Mouse (Mus musculus) embryonic facial prominence, embryonic 11.5 days (tissue): ENCODE data around the gene Prune2. TPM values are rescaled to one million over a fixed set of nuclear protein-coding genes. Genes with fewer than 3 reads are reported as not detected.

Experiments
- ATAC-seq: fragments of 200-750 bp; cut with Nextera tagmentation; replicated peaks from 2 replicates; pipeline ENCODE4 v1.8.0; 2017; ENCODE audit warnings: low read depth; ENCODE audit not compliant: insufficient number of reproducible peaks, low FRiP score, low TSS enrichment
- DNase-seq: peaks from one replicate; pipeline ENCODE4 v3.0.0-alpha.2; 2015; ENCODE audit warnings: low spot score
- H3K27ac ChIP-seq: fragments of 300-500 bp; sonication (generic); replicated peaks from 2 replicates; pipeline ENCODE4 v1.5.1; 2014; ENCODE audit warnings: mild to moderate bottlenecking, low read depth, low read length, control low read depth
- H3K27me3 ChIP-seq: fragments of 300-500 bp; sonication (generic); 2 replicates; pipeline ENCODE4 v1.6.1; 2014; ENCODE audit warnings: mild to moderate bottlenecking, low read length, moderate library complexity, mixed read lengths; ENCODE audit not compliant: control insufficient read depth, insufficient read depth
- H3K36me3 ChIP-seq: fragments of 300-500 bp; sonication (generic); replicated peaks from 2 replicates; pipeline ENCODE4 v1.6.1; 2014; ENCODE audit warnings: low read depth, mild to moderate bottlenecking, low read length, moderate library complexity, mixed read lengths; ENCODE audit not compliant: control insufficient read depth, insufficient read depth
- H3K4me1 ChIP-seq: fragments of 300-500 bp; sonication (generic); 2 replicates; pipeline ENCODE4 v1.6.1; 2014; ENCODE audit warnings: low read length, mixed read lengths; ENCODE audit not compliant: control insufficient read depth, insufficient read depth
- H3K4me2 ChIP-seq: fragments of 300-500 bp; sonication (generic); 2 replicates; pipeline ENCODE4 v1.6.1; 2014; ENCODE audit warnings: low read depth, mild to moderate bottlenecking, control low read depth, low read length, moderate library complexity
- H3K4me3 ChIP-seq: fragments of 300-500 bp; sonication (generic); 2 replicates; pipeline ENCODE4 v1.5.1; 2014; ENCODE audit warnings: low read depth, low read length, control low read depth
- H3K9ac ChIP-seq: fragments of 300-500 bp; sonication (generic); replicated peaks from 2 replicates; pipeline ENCODE4 v1.6.1; 2014; ENCODE audit warnings: mild to moderate bottlenecking, control low read depth, low read length
- H3K9me3 ChIP-seq: fragments of 300-500 bp; sonication (generic); replicated peaks from 2 replicates; pipeline ENCODE4 v1.6.1; 2016; ENCODE audit warnings: mild to moderate bottlenecking, low read length, inconsistent platforms, mixed read lengths; ENCODE audit not compliant: control insufficient read depth
- WGBS: fragments of 180-500 bp; shearing (Covaris S2); extraction: QIAGEN DNeasy Blood & Tissue Kit; methylation state at CpG from one replicate; pipeline ENCODE4 v1.1.7; 2014; 5-methylcytosine and 5-hydroxymethylcytosine counted together
- polyA plus RNA-seq: library from polyadenylated mRNA; unstranded; fragments of >200 nt; fragmentation: Nextera tagmentation; extraction: Ambion mirVana; gene quantifications from 2 replicates; pipeline ENCODE4 v1.2.1, GENCODE M21; 2014

Gene Prune2
- polyA plus RNA-seq, 1 experiment from 2014 or later = 1.5 TPM

DNA sequence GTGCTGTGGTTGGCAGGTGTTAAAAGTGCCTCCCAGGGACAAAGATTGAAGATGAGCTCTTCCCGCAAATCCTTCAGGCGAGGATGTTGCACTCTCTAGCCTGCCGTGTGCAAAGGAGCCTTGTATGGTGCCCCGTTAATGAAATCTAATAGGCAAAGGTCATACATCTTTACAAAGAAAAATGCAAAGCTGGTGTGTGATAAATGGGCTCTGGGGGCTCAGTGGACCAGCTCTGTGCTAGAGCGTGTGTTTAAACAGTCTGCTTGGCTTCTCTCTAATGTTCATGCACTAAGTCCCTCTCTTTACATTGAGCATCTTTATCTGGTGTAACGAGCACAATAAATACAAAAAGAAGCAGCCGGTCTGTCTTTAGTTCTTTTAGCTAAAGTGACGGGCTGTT is 138.1 kb downstream of the Prune2 start:
- H3K27ac ChIP-seq = no peak overlapping the region
- H3K4me3 ChIP-seq = no peak overlapping the region
- 39% methylated on average over 8 of the region's 8 CpGs for WGBS
- DNase-seq (no peak), ATAC-seq (no peak)
- no peaks in the 10 kb centered on the region for H3K36me3 ChIP-seq
- H3K9ac ChIP-seq = no peak overlapping the region
- no peaks in the 10 kb centered on the region for H3K4me1 ChIP-seq
- H3K9me3 ChIP-seq = no peaks in the 10 kb centered on the region
- no peak overlapping the region for H3K4me2 ChIP-seq
- no peaks in the 10 kb centered on the region for H3K27me3 ChIP-seq

- H3K4me1 ChIP-seq = no peaks in the 10 kb centered on the region
- no peak for DNase-seq
- no peak overlapping the region for H3K9ac ChIP-seq
- ATAC-seq = no peak
- no peak overlapping the region for H3K4me2 ChIP-seq
- no peak overlapping the region for H3K27ac ChIP-seq
- no peaks in the 10 kb centered on the region for H3K27me3 ChIP-seq
- no peak overlapping the region for H3K4me3 ChIP-seq
- 92% methylated on average over 2 of the region's 2 CpGs for WGBS
- H3K9me3 ChIP-seq = no peaks in the 10 kb centered on the region
- H3K36me3 ChIP-seq = no peaks in the 10 kb centered on the region
Observed at GRCm38 (mm10) chr19:17096338-17096737, 140.4 kb downstream of the Prune2 start.

DNA sequence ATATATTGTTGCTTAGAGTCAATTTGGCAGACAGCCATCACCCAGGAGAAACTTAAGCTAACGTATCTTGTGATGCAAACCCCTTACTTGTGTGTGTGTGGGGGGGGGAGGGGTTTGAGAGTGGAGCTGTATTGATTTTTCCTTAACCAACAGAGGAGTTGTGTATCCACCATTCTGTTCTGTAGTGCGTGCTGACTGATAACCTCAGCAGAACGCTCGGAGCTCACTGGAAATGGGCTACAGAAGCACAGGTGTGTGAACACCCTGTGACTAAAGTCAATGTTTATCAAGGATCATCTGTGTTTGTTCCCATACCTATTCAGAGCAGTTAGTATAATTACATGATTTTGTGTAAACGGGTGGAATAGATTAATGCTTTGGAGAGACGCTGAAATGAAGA is 141.3 kb downstream of the Prune2 start:
- no peaks in the 10 kb centered on the region for H3K36me3 ChIP-seq
- H3K27ac ChIP-seq = no peak overlapping the region
- H3K4me3 ChIP-seq = no peak overlapping the region
- no peak overlapping the region for H3K4me2 ChIP-seq
- no peaks in the 10 kb centered on the region for H3K4me1 ChIP-seq
- no peak for DNase-seq
- H3K9ac ChIP-seq = no peak overlapping the region
- WGBS = 83% methylated on average over 6 of the region's 6 CpGs
- no peak for ATAC-seq
- H3K27me3 ChIP-seq = no peaks in the 10 kb centered on the region
- H3K9me3 ChIP-seq = no peaks in the 10 kb centered on the region

GRCm38 (mm10) chr19:17108782-17109181 is 152.9 kb downstream of the Prune2 start:
- H3K4me1 ChIP-seq = no peaks in the 10 kb centered on the region
- no peak overlapping the region for H3K27ac ChIP-seq
- H3K4me3 ChIP-seq = no peak overlapping the region
- no peak overlapping the region for H3K4me2 ChIP-seq
- no peaks in the 10 kb centered on the region for H3K27me3 ChIP-seq
- DNase-seq (no peak), ATAC-seq (no peak)
- 82% methylated on average over 8 of the region's 8 CpGs for WGBS
- no peaks in the 10 kb centered on the region for H3K36me3 ChIP-seq
- H3K9ac ChIP-seq = no peak overlapping the region
- no peaks in the 10 kb centered on the region for H3K9me3 ChIP-seq

GRCm38 (mm10) chr19:17124034-17124735 is 168.3 kb downstream of the Prune2 start:
- 64% methylated on average over 12 of the region's 12 CpGs for WGBS
- H3K27me3 ChIP-seq = no peaks in the 10 kb centered on the region
- DNase-seq (peak; percentile 65), ATAC-seq (no peak)
- no peaks in the 10 kb centered on the region for H3K4me1 ChIP-seq
- no peaks in the 10 kb centered on the region for H3K36me3 ChIP-seq
- no peak overlapping the region for H3K9ac ChIP-seq
- H3K9me3 ChIP-seq = no peaks in the 10 kb centered on the region
- H3K4me3 ChIP-seq = no peak overlapping the region
- no peak overlapping the region for H3K27ac ChIP-seq
- no peak overlapping the region for H3K4me2 ChIP-seq

DNA sequence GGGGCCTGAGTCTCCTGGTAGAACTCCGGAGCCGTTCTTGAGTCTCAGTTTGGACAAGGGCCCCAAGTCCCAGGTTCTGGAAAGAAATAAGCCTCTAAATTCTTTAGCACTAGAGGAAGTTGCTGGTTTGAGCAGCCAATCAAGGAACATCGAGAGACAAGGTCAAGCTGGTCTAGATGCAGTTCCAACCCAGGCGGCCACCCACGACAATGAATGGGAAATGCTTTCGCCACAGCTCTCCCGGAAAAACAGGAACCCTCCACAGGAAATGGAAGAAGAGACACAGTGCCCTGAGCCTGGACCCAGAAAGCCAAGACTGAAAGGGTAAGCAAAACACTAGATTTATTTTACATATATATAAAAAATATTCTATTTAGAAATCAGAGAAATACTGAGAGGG is 169.5 kb downstream of the Prune2 start:
- no peaks in the 10 kb centered on the region for H3K9me3 ChIP-seq
- DNase-seq (no peak), ATAC-seq (no peak)
- no peak overlapping the region for H3K9ac ChIP-seq
- no peaks in the 10 kb centered on the region for H3K36me3 ChIP-seq
- H3K27me3 ChIP-seq = no peaks in the 10 kb centered on the region
- H3K27ac ChIP-seq = no peak overlapping the region
- H3K4me1 ChIP-seq = no peaks in the 10 kb centered on the region
- 75% methylated on average over 7 of the region's 7 CpGs for WGBS
- H3K4me3 ChIP-seq = no peak overlapping the region
- no peak overlapping the region for H3K4me2 ChIP-seq

DNA sequence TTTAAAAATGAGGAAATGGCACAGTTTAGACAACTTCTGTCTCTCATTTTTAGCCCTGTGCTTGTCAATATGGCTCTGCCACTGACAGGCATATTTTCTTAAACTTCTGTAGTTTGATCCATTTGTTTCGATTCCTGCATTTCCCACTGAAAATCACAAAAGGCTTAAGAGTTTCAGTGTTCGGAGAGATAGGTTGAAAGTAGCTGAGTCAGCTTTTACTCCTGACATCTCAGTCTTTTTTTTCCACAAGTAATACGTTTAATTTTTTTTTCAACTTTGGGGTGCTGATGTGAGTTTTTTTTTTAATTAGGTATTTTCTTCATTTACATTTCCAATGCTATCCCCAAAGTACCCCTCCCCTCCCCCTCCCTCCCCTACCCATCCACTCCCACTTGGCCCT is 174.6 kb downstream of the Prune2 start:
- Histone ChIP-seq H3K9me3 (no peaks in the 10 kb centered on the region), H3K36me3 (no peaks in the 10 kb centered on the region), H3K4me3 (no peak overlapping the region), H3K4me1 (no peaks in the 10 kb centered on the region), H3K4me2 (no peak overlapping the region), H3K27me3 (no peaks in the 10 kb centered on the region), H3K9ac (no peak overlapping the region), H3K27ac (no peak overlapping the region)
- DNase-seq (no peak), ATAC-seq (no peak)
- WGBS = 86% methylated on average over 3 of the region's 3 CpGs

GRCm38 (mm10) chr19:17136677-17137460 is 181.0 kb downstream of the Prune2 start:
- H3K4me1 ChIP-seq = no peaks in the 10 kb centered on the region
- H3K4me2 ChIP-seq = peak overlapping the region; percentile 41
- 10% methylated on average over 21 of the region's 21 CpGs for WGBS
- no peaks in the 10 kb centered on the region for H3K9me3 ChIP-seq
- no peaks in the 10 kb centered on the region for H3K36me3 ChIP-seq
- no peaks in the 10 kb centered on the region; the same call in 1 of the 2 replicates for H3K27me3 ChIP-seq
- DNase-seq (peak; percentile 59), ATAC-seq (0 out of 2 replicates have a peak, but pooled peaks have one; percentile 73)
- H3K4me3 ChIP-seq = peak overlapping the region; percentile 28
- H3K9ac ChIP-seq = 0 out of 2 replicates have a peak overlapping the region, but pooled peaks have one; percentile 23
- no peak overlapping the region for H3K27ac ChIP-seq
